Mouse (Mus musculus): ENCODE measurements around the gene Cdh4. TPM values are rescaled to one million over a fixed set of nuclear protein-coding genes. Genes with fewer than 3 reads are reported as not detected.

The Cdh4 gene
- polyA plus RNA-seq, 1 experiment: not detected

DNA sequence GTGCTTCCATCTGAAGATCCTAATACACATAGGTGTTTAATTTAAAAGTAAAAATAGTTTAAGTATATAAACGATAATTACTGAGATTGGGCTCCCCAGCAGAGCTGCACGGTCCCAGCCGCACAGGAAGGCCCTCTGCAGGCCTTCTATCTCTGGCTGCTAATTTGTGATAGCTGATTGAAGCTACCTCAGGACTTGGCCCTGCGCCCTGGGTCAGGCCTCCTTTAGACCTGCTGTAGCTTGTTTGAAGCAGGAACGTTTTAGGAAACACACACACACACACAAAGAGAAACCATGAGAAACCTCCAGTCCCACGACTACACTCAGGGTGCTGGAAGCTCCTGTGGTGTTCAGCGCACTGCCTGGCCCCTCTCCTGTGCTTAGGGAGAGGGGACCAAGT is 263.2 kb downstream of the Cdh4 start:
- TF ChIP-seq GATA1 (IDR thresholded peaks at IDR 0.05; ENCODE audit: low read length): no peak

DNA sequence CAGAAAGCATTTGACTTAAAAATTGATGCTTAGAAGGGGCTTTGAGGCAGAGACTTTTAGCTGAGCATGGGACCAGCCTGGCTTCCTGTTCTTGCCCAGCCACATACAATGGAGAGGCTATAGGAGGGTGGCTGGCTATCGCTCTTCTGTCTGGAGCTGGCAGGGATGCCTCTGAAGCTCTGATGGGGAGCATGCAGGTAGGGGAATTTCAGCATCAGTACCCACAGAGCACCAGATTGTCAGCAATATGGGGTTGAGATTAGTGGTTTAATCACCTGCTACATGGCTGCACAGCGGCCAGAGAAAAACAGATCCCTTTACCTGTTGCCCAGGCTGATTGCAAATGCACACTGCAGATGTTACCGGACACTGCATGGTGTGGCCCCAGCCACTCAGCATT is 264.4 kb downstream of the Cdh4 start:
- no peak for TF ChIP-seq GATA1 (IDR thresholded peaks at IDR 0.05; ENCODE audit: low read length)

GRCm38 (mm10) chr2:179709111-179709510 is 266.9 kb downstream of the Cdh4 start:
- no peak for TF ChIP-seq GATA1 (IDR thresholded peaks at IDR 0.05; ENCODE audit: low read length)

DNA sequence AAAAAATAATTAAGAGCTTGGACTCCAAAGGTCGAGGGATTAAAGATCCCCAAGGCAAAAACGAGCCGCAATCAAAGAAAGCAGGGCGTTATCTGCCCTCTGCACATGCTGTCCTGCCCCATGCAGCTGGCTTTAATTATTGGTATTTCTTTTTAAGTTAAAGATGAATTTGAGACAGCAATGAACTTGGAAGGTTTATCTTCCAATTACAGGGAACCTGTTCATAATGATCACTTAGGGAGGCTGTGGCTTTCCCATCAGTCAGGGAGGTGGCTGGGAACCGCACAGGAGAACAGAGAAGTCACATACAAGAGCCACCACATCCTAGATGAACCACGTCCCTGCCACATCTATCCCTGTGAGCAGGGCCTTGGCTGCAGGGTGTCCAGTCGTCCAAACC is 270.5 kb downstream of the Cdh4 start:
- TF ChIP-seq GATA1 (IDR thresholded peaks at IDR 0.05; ENCODE audit: low read length): no peak

DNA sequence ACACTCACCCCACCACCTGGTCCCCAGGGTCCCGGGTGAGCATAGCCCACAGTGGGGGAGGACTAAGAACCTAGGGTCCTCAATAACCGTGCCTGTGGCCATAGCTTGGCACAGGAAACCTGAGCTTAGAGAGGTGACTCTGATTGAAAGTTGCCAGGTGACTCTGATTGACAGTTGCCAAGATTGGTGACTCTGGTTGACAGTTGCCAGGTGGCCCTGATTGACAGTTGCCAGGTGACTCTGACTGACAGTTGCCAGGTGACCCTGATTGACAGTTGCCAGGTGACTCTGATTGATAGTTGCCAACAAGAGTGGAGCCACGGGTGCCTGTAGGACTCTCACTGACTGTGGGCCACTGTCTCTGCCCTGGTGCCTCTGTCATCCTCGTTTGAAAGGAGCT is 271.1 kb downstream of the Cdh4 start:
- TF ChIP-seq GATA1 (IDR thresholded peaks at IDR 0.05; ENCODE audit: low read length): no peak

GRCm38 (mm10) chr2:179714145-179714544 is 271.9 kb downstream of the Cdh4 start:
- no peak for TF ChIP-seq GATA1 (IDR thresholded peaks at IDR 0.05; ENCODE audit: low read length)

- no peak for TF ChIP-seq GATA1 (IDR thresholded peaks at IDR 0.05; ENCODE audit: low read length)
These were observed 273.1 kb downstream of the Cdh4 start for GRCm38 (mm10) chr2:179715375-179715774.

- no peak for TF ChIP-seq GATA1 (IDR thresholded peaks at IDR 0.05; ENCODE audit: low read length)
These were observed 278.1 kb downstream of the Cdh4 start for GRCm38 (mm10) chr2:179720366-179720765.

DNA sequence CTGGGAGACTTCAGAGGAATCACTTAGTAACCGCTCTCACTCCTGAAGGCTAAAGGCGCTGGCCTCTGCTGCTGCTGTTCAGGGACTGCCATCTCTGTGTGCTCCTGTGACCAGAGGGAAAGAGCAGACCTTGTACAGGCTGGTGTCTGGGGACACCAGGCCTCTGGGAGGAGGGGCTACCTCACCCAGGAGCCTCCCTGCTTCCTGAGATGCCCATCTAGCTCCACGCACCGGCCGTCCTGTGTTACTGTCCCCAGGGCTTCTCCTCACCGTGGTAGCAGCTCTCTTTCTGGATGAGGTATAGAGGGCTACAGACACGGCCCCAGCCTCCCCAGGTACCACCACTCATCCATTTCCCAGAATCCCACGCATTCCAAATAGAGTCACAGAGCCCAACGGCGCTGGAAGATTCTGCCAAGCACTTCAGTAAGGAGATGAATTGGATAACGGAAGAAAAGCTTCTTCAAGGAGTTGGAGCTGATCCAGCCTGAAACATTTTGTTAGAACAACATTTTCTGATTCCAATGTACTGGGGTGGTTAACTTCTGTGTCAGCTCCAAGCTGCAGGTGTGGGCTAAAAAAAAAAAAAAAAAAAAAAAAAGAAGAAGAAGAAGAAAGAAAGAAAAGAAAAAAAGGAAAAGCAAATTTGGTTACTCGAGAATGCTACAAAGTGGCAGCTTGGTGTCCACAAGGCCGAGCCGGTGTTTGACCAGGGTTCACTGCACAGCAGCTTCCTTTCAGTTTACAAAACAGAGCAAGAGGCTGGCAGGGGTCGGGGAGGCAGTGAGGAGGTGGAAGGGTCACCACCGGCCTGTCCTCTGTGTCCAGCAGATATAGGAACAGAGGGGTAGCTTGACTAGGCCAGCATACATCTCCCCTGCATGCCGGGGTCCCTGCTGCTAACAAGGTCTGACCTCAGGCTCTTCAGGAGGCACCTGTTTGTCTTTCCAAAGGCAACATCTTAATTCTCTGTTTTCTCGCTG is 279.6 kb downstream of the Cdh4 start:
- no peak for TF ChIP-seq GATA1 (IDR thresholded peaks at IDR 0.05; ENCODE audit: low read length)

DNA sequence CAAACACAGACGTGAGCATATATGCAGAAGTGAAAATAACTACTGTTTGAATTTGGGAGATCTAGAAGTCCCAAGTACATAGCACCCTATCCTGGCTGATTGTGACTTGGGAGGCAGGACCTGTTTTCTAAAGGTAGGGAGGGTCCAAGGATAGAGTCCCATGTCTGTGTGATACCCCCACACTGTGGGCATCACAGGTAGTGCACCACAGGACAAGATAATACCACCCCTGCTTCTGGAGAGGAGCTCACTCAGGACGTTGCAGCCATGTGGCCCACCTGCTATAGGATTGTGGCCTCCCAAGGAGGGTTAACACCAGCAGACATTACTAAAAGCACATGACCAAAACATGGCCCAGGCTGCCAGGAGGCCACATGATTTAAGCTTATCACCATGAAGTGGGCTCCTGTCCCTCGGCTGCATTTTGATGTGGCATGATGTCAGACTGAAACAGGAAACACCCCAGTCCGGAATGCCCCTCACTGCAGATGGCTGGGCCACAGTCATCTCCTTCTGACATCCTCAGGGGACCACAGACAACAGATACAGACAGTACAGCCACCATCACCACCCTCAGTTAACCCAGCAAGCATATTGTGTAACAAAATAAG is 280.6 kb downstream of the Cdh4 start:
- no peak for TF ChIP-seq GATA1 (IDR thresholded peaks at IDR 0.05; ENCODE audit: low read length)

DNA sequence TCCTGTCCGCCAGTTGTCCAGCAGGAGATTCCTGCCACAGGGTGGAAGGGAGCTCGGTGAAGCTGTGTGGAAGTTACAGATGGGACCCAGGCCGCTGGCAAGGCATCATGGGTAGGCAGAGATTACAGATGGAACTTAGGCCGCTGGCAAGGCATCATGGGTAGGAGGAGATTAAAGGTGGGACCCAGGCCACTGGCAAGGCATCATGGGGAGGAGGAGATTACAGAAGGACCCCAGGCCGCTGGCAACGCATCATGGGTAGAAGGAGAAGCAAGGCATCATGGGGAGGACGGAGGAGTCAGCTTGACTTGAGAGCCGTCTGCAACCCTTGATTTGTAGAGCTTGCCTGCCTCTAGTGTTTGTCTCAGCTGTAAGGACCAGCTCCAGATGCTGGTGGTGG is 281.2 kb downstream of the Cdh4 start:
- TF ChIP-seq GATA1 (IDR thresholded peaks at IDR 0.05; ENCODE audit: low read length): no peak

DNA sequence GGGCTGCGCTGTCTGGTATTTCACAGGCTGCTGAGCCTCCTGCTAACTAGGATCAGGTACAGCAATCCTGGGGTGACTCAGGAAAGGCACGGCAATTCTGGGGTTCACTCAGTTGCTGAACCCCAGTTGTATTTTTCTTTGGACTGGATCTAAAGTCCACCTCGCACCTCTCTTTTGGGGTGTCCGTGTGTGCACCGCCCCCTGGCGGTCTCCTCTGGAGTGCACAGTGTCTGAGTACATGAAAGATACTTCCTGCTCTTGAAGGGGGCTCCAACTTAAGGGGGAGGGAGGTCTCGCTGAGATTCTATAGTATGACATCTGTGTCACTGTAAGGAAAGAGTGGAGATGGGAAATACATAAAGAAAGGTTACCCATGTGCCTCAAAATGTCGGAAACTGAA is 286.8 kb downstream of the Cdh4 start:
- no peak for TF ChIP-seq GATA1 (IDR thresholded peaks at IDR 0.05; ENCODE audit: low read length)

DNA sequence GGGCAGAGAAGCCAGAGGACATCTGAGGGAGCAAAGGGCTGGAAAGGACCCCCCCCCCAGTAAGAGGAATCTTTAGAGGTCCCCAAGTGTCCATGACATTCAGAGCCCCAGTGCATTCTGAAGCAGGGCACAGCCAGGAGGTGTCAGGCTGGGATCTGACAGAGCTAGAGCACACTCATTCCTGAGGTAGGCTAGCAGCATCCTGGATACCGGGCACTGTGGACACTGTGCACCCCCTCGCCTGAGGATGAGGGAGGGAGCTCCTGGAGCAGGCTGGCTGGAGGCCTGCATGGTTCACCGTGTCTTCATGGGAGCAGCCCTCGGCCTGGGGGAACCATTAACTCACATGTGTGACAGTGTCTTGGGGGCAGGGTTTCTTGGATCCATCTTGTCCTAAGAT is 287.6 kb downstream of the Cdh4 start:
- TF ChIP-seq GATA1 (IDR thresholded peaks at IDR 0.05; ENCODE audit: low read length): no peak

GRCm38 (mm10) chr2:179733141-179733831 is 291.1 kb downstream of the Cdh4 start:
- no peak for TF ChIP-seq GATA1 (IDR thresholded peaks at IDR 0.05; ENCODE audit: low read length)

DNA sequence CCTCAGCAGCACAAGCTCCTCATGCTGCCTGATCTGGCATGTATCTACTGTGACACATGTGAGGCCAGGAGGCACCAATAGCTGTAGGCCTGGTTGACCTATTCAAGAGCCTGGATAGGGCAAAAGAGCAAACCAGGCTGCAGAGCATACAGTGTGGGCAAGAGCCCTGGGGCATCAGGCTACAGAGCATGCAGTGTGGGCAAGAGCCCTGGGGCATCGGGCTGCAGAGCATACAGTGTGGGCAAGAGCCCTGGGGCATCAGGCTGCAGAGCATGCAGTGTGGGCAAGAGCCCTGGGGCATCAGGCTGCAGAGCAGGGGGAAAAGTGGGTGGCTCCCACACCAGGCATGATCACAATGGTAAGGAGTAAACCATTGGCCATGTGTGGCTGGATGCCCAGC is 300.2 kb downstream of the Cdh4 start:
- TF ChIP-seq GATA1 (IDR thresholded peaks at IDR 0.05; ENCODE audit: low read length): no peak

GRCm38 (mm10) chr2:179742828-179743227 is 300.6 kb downstream of the Cdh4 start:
- TF ChIP-seq GATA1 (IDR thresholded peaks at IDR 0.05; ENCODE audit: low read length): no peak

Data from G1E-ER4 (cell line).